8 mouse cellular contexts compared by ENCODE assay signal in the genomic region with DNA sequence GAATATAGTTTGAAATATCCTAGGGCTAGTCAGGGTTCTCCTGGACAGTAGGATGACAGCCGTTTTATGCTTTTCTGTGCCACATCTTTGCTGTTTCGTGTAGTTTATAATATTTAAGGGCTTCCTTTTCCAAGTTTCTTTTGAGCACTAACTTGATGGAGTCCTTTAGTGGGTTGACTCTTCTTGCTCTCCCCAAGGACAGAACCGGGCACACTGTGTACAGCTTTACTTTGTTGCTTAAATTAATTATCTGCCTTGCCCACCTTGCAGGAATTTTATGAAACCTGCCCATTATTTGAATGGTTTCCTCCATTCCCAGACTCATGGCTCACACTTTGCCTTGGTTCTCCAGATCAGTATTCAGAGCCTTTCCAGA. TPM values are rescaled to one million over a fixed set of nuclear protein-coding genes. Genes with fewer than 3 reads are reported as not detected.
DNase-seq lines count a peak whose midpoint lies in the region; ATAC-seq and TF ChIP-seq lines count a peak whose summit lies in the region.

No protein-coding gene starts in this region.

- no peak for TF ChIP-seq POLR2A in liver, adult 2 months (IDR thresholded peaks at IDR 0.05; ENCODE audit: extremely low read depth, insufficient read depth, low read length)

- no peaks in the 10 kb centered on the region for H3K27me3 ChIP-seq in liver, adult 2 months (ENCODE audit: control insufficient read depth, insufficient read depth, low read length)
- no peaks in the 10 kb centered on the region for H3K27me3 ChIP-seq in embryonic facial prominence, embryonic 15.5 days
- H3K27me3 ChIP-seq in intestine, embryonic 16.5 days (replicated peaks; ENCODE audit: control insufficient read depth, insufficient read depth, low read length), result no peaks in the 10 kb centered on the region
- no peaks in the 10 kb centered on the region for H3K27me3 ChIP-seq in neural tube, embryonic 12.5 days (replicated peaks)

- peak; percentile 5; the same call in 1 of the 2 replicates for ATAC-seq in embryonic facial prominence, embryonic 15.5 days (ENCODE audit: insufficient number of reproducible peaks, low FRiP score, low TSS enrichment, low read depth)
- peak; percentile 16 for ATAC-seq in intestine, embryonic 16.5 days
- peak; percentile 49 for ATAC-seq in neural tube, embryonic 12.5 days (ENCODE audit: low FRiP score, low read depth)

- H3K9me3 ChIP-seq in embryonic facial prominence, embryonic 15.5 days (replicated peaks), result no peaks in the 10 kb centered on the region
- H3K9me3 ChIP-seq in intestine, embryonic 16.5 days (ENCODE audit: control insufficient read depth, low read length), result no peaks in the 10 kb centered on the region
- no peaks in the 10 kb centered on the region for H3K9me3 ChIP-seq in neural tube, embryonic 12.5 days

- peaks cover 6% of the 10 kb centered on the region for H3K4me1 ChIP-seq in liver, adult 2 months (ENCODE audit: control insufficient read depth, insufficient read depth, low read length)
- peaks cover 21% of the 10 kb centered on the region for H3K4me1 ChIP-seq in embryonic facial prominence, embryonic 15.5 days
- H3K4me1 ChIP-seq in intestine, embryonic 16.5 days (ENCODE audit: control insufficient read depth, insufficient read depth, low read length), result peaks cover 5% of the 10 kb centered on the region; the same call in 1 of the 2 replicates
- peaks cover 9% of the 10 kb centered on the region for H3K4me1 ChIP-seq in neural tube, embryonic 12.5 days

- no peak for DNase-seq in liver, adult 2 months (ENCODE audit: extremely low read depth, low read depth, low spot score)
- no peak for DNase-seq in liver
- DNase-seq in adrenal gland, postnatal 25 days, result no peak
- no peak for DNase-seq in thymus, postnatal 36 days
- no peak for DNase-seq in spleen, postnatal 10 days (ENCODE audit: low spot score in 2 of 2)

- no peak for TF ChIP-seq CTCF in liver, adult 2 months (IDR thresholded peaks at IDR 0.05; ENCODE audit: low read depth, low read length)

- peak overlapping the region; percentile 79 for H3K4me2 ChIP-seq in embryonic facial prominence, embryonic 15.5 days (replicated peaks)
- peak overlapping the region; percentile 42 for H3K4me2 ChIP-seq in intestine, embryonic 16.5 days (ENCODE audit: low read depth, low read length)
- peak overlapping the region; percentile 87 for H3K4me2 ChIP-seq in neural tube, embryonic 12.5 days (replicated peaks)

- peaks cover 23% of the 10 kb centered on the region for H3K36me3 ChIP-seq in liver, adult 2 months (ENCODE audit: control insufficient read depth, insufficient read depth, low read length)
- peaks cover 35% of the 10 kb centered on the region for H3K36me3 ChIP-seq in embryonic facial prominence, embryonic 15.5 days
- peaks cover 16% of the 10 kb centered on the region for H3K36me3 ChIP-seq in intestine, embryonic 16.5 days (ENCODE audit: control insufficient read depth, insufficient read depth, low read length)
- H3K36me3 ChIP-seq in neural tube, embryonic 12.5 days, result peaks cover 31% of the 10 kb centered on the region

- H3K9ac ChIP-seq in liver, adult 2 months (ENCODE audit: low read depth, low read length), result no peak overlapping the region
- peak overlapping the region; percentile 50 for H3K9ac ChIP-seq in embryonic facial prominence, embryonic 15.5 days
- peak overlapping the region; percentile 82 for H3K9ac ChIP-seq in intestine, embryonic 16.5 days (ENCODE audit: low read depth, low read length)
- no peak overlapping the region for H3K9ac ChIP-seq in neural tube, embryonic 12.5 days

- WGBS in liver, adult 2 months, result 13% methylated on average over 3 of the region's 3 CpGs
- 11% methylated on average over 3 of the region's 3 CpGs for WGBS in embryonic facial prominence, embryonic 15.5 days
- 11% methylated on average over 3 of the region's 3 CpGs for WGBS in intestine, embryonic 16.5 days
- WGBS in neural tube, embryonic 12.5 days, result 17% methylated on average over 3 of the region's 3 CpGs

- H3K4me3 ChIP-seq in liver, adult 2 months (ENCODE audit: insufficient read depth, low read depth, low read length), result peak overlapping the region; percentile 77
- H3K4me3 ChIP-seq in embryonic facial prominence, embryonic 15.5 days (replicated peaks), result peak overlapping the region; percentile 77
- H3K4me3 ChIP-seq in intestine, embryonic 16.5 days (ENCODE audit: low read length), result peak overlapping the region; percentile 81
- peak overlapping the region; percentile 72 for H3K4me3 ChIP-seq in neural tube, embryonic 12.5 days

- H3K27ac ChIP-seq in liver, adult 2 months (replicated peaks; ENCODE audit: insufficient read depth, low read depth, low read length), result no peak overlapping the region
- H3K27ac ChIP-seq in embryonic facial prominence, embryonic 15.5 days (replicated peaks), result peak overlapping the region; percentile 89
- H3K27ac ChIP-seq in intestine, embryonic 16.5 days (ENCODE audit: low read length), result no peak overlapping the region
- H3K27ac ChIP-seq in neural tube, embryonic 12.5 days, result no peak overlapping the region

- no peaks in the 10 kb centered on the region for H3K79me2 ChIP-seq in liver, adult 2 months (ENCODE audit: control insufficient read depth, insufficient read depth, low read length)

RNA-seq across cellular contexts. Expression of gene Tinf2, which starts 0.5 kb away (rescaled TPM):
- total RNA-seq in liver, adult 2 months (2014; rRNA removed), result 7.7 and 8.5 TPM in 2 replicates
- polyA plus RNA-seq in liver, adult 2 months (2012; rRNA removed), result 8.1 and 8.2 TPM in 2 replicates
- 34.0 and 38.0 TPM in 2 replicates for polyA plus RNA-seq in embryonic facial prominence, embryonic 15.5 days (2015; fragmentation: Nextera tagmentation; extraction: Ambion mirVana)
- 32.6 and 37.1 TPM in 2 replicates for polyA plus RNA-seq in intestine, embryonic 16.5 days (2015; fragmentation: Nextera tagmentation; extraction: Ambion mirVana)
- 44.1 and 45.7 TPM in 2 replicates for polyA plus RNA-seq in neural tube, embryonic 12.5 days (2016; fragmentation: Nextera tagmentation; extraction: Ambion mirVana)
- 30.0 and 36.4 TPM in 2 replicates for total RNA-seq in adrenal gland, postnatal 25 days (2021)

RNA-seq across cellular contexts. Expression of gene Nedd8, which starts 10.2 kb away (rescaled TPM):
- 94.7 and 99.4 TPM in 2 replicates for total RNA-seq in liver, adult 2 months (2014; rRNA removed)
- polyA plus RNA-seq in liver, adult 2 months (2012; rRNA removed), result 209 and 225 TPM in 2 replicates
- polyA plus RNA-seq in embryonic facial prominence, embryonic 15.5 days (2015; fragmentation: Nextera tagmentation; extraction: Ambion mirVana), result 548 and 555 TPM in 2 replicates
- 464 and 495 TPM in 2 replicates for polyA plus RNA-seq in intestine, embryonic 16.5 days (2015; fragmentation: Nextera tagmentation; extraction: Ambion mirVana)
- 555 and 567 TPM in 2 replicates for polyA plus RNA-seq in neural tube, embryonic 12.5 days (2016; fragmentation: Nextera tagmentation; extraction: Ambion mirVana)
- total RNA-seq in adrenal gland, postnatal 25 days (2021), result 347 and 352 TPM in 2 replicates

RNA-seq across cellular contexts. Expression of gene Gmpr2, which starts 10.4 kb away (rescaled TPM):
- total RNA-seq in liver, adult 2 months (2014; rRNA removed), result 13.1 and 14.9 TPM in 2 replicates
- 9.9 and 11.6 TPM in 2 replicates for polyA plus RNA-seq in liver, adult 2 months (2012; rRNA removed)
- polyA plus RNA-seq in embryonic facial prominence, embryonic 15.5 days (2015; fragmentation: Nextera tagmentation; extraction: Ambion mirVana), result 68.1 and 68.6 TPM in 2 replicates
- polyA plus RNA-seq in intestine, embryonic 16.5 days (2015; fragmentation: Nextera tagmentation; extraction: Ambion mirVana), result 52.3 and 58.4 TPM in 2 replicates
- polyA plus RNA-seq in neural tube, embryonic 12.5 days (2016; fragmentation: Nextera tagmentation; extraction: Ambion mirVana), result 60.7 and 61.6 TPM in 2 replicates
- total RNA-seq in adrenal gland, postnatal 25 days (2021), result 28.0 and 32.2 TPM in 2 replicates

RNA-seq across cellular contexts. Expression of gene Mdp1, which starts 21.8 kb away (rescaled TPM):
- total RNA-seq in liver, adult 2 months (2014; rRNA removed), result 10.1 and 10.3 TPM in 2 replicates
- 9.8 and 10.5 TPM in 2 replicates for polyA plus RNA-seq in liver, adult 2 months (2012; rRNA removed)
- polyA plus RNA-seq in embryonic facial prominence, embryonic 15.5 days (2015; fragmentation: Nextera tagmentation; extraction: Ambion mirVana), result 57.4 and 57.9 TPM in 2 replicates
- polyA plus RNA-seq in intestine, embryonic 16.5 days (2015; fragmentation: Nextera tagmentation; extraction: Ambion mirVana), result 65.6 and 70.7 TPM in 2 replicates
- 70.1 and 71.0 TPM in 2 replicates for polyA plus RNA-seq in neural tube, embryonic 12.5 days (2016; fragmentation: Nextera tagmentation; extraction: Ambion mirVana)
- 73.5 and 88.6 TPM in 2 replicates for total RNA-seq in adrenal gland, postnatal 25 days (2021)

RNA-seq across cellular contexts. Expression of gene Tgm1, which starts 31.6 kb away (rescaled TPM):
- total RNA-seq in liver, adult 2 months (2014; rRNA removed), result 7.9 and 8.4 TPM in 2 replicates
- 22.8 and 24.2 TPM in 2 replicates for polyA plus RNA-seq in liver, adult 2 months (2012; rRNA removed)
- 27.3 and 28.0 TPM in 2 replicates for polyA plus RNA-seq in embryonic facial prominence, embryonic 15.5 days (2015; fragmentation: Nextera tagmentation; extraction: Ambion mirVana)
- polyA plus RNA-seq in intestine, embryonic 16.5 days (2015; fragmentation: Nextera tagmentation; extraction: Ambion mirVana), result 0.75 and 1.4 TPM in 2 replicates
- 0.34 and 0.36 TPM in 2 replicates for polyA plus RNA-seq in neural tube, embryonic 12.5 days (2016; fragmentation: Nextera tagmentation; extraction: Ambion mirVana)
- total RNA-seq in adrenal gland, postnatal 25 days (2021), result not detected in 2 replicates

Comparison
In these comparisons a context has a peak if more than half of its experiments do, and no peak if none do; other contexts are left out.
1. H3K9ac ChIP-seq: peak in embryonic facial prominence, embryonic 15.5 days (single experiment) and intestine, embryonic 16.5 days (single experiment); none in liver, adult 2 months (single experiment) and neural tube, embryonic 12.5 days (single experiment).
2. Peak in every context shown above with its lines, with median percentiles within 50 percentile points of each other: H3K4me3 ChIP-seq, ATAC-seq and H3K4me2 ChIP-seq.